Mouse (Mus musculus): ENCODE measurements at regions not wholly inside any gene's neighbourhood (a gene's known extent, or its start where the extent isn't known, plus 50 kb on each side); places are given as distances from the start of the nearest gene placed in this dataset.

GRCm38 (mm10) chr6:140147711-140148110 lies 106.5 kb upstream of the Plcz1 start:
- H3K27ac ChIP-seq, result no peak overlapping the region
- no peaks in the 10 kb centered on the region for H3K36me3 ChIP-seq
- no peak overlapping the region for H3K4me3 ChIP-seq
- WGBS, result 66% methylated on average over 6 of the region's 6 CpGs
- DNase-seq (ENCODE audit: low spot score), result no peak
- no peaks in the 10 kb centered on the region for H3K4me1 ChIP-seq
- no peaks in the 10 kb centered on the region for H3K9me3 ChIP-seq
- no peaks in the 10 kb centered on the region for H3K27me3 ChIP-seq (ENCODE audit: insufficient read depth, poor library complexity, severe bottlenecking)

GRCm38 (mm10) chr6:140133734-140134133 lies 92.5 kb upstream of the Plcz1 start:
- 78% methylated on average over 8 of the region's 8 CpGs for WGBS

GRCm38 (mm10) chr6:140126645-140127044 lies 85.4 kb upstream of the Plcz1 start:
- Histone ChIP-seq H3K9me3 (no peaks in the 10 kb centered on the region), H3K4me3 (no peak overlapping the region), H3K4me1 (no peaks in the 10 kb centered on the region), H3K36me3 (no peaks in the 10 kb centered on the region), H3K27me3 (ENCODE audit: insufficient read depth, poor library complexity, severe bottlenecking) (no peaks in the 10 kb centered on the region), H3K27ac (no peak overlapping the region)
- WGBS, result 82% methylated on average over 7 of the region's 7 CpGs
- DNase-seq (ENCODE audit: low spot score), result no peak

More at GRCm38 (mm10) chr6:140133734-140134133, 92.5 kb upstream of the Plcz1 start:
- H3K4me1 ChIP-seq, result no peaks in the 10 kb centered on the region
- H3K27me3 ChIP-seq (ENCODE audit: insufficient read depth, poor library complexity, severe bottlenecking), result no peaks in the 10 kb centered on the region
- no peak overlapping the region for H3K27ac ChIP-seq
- H3K9me3 ChIP-seq, result no peaks in the 10 kb centered on the region
- no peak overlapping the region for H3K4me3 ChIP-seq
- DNase-seq (ENCODE audit: low spot score), result no peak
- no peaks in the 10 kb centered on the region for H3K36me3 ChIP-seq

GRCm38 (mm10) chr6:140114024-140114423 lies 72.8 kb upstream of the Plcz1 start:
- Histone ChIP-seq H3K27ac (no peak overlapping the region), H3K4me3 (no peak overlapping the region), H3K9me3 (no peaks in the 10 kb centered on the region), H3K36me3 (no peaks in the 10 kb centered on the region), H3K27me3 (ENCODE audit: insufficient read depth, poor library complexity, severe bottlenecking) (no peaks in the 10 kb centered on the region), H3K4me1 (no peaks in the 10 kb centered on the region)
- 82% methylated on average over 2 of the region's 2 CpGs for WGBS
- DNase-seq (ENCODE audit: low spot score), result no peak

GRCm38 (mm10) chr6:140112054-140112453 lies 70.8 kb upstream of the Plcz1 start:
- Histone ChIP-seq H3K36me3 (no peaks in the 10 kb centered on the region), H3K9me3 (no peaks in the 10 kb centered on the region), H3K27ac (no peak overlapping the region), H3K4me3 (no peak overlapping the region), H3K27me3 (ENCODE audit: insufficient read depth, poor library complexity, severe bottlenecking) (no peaks in the 10 kb centered on the region), H3K4me1 (no peaks in the 10 kb centered on the region)
- DNase-seq (ENCODE audit: low spot score), result no peak
- 90% methylated on average over 10 of the region's 10 CpGs for WGBS

GRCm38 (mm10) chr6:140108083-140108482 lies 66.8 kb upstream of the Plcz1 start:
- H3K4me1 ChIP-seq, result no peaks in the 10 kb centered on the region
- no peaks in the 10 kb centered on the region for H3K27me3 ChIP-seq (ENCODE audit: insufficient read depth, poor library complexity, severe bottlenecking)
- H3K36me3 ChIP-seq, result no peaks in the 10 kb centered on the region
- H3K9me3 ChIP-seq, result no peaks in the 10 kb centered on the region
- no peak overlapping the region for H3K4me3 ChIP-seq
- H3K27ac ChIP-seq, result no peak overlapping the region
- DNase-seq (ENCODE audit: low spot score), result no peak
- WGBS, result 70% methylated on average over 8 of the region's 8 CpGs

- no peak overlapping the region for H3K4me3 ChIP-seq
- WGBS, result 77% methylated on average over 16 of the region's 16 CpGs
- no peak for DNase-seq (ENCODE audit: low spot score)
- H3K27ac ChIP-seq, result no peak overlapping the region
- H3K27me3 ChIP-seq (ENCODE audit: insufficient read depth, poor library complexity, severe bottlenecking), result no peaks in the 10 kb centered on the region
- H3K36me3 ChIP-seq, result no peaks in the 10 kb centered on the region
- no peaks in the 10 kb centered on the region for H3K4me1 ChIP-seq
- H3K9me3 ChIP-seq, result no peaks in the 10 kb centered on the region
These were observed 66.4 kb upstream of the Plcz1 start for GRCm38 (mm10) chr6:140107628-140108027.

GRCm38 (mm10) chr6:140106141-140106540 lies 64.9 kb upstream of the Plcz1 start:
- DNase-seq (ENCODE audit: low spot score), result no peak
- Histone ChIP-seq H3K36me3 (no peaks in the 10 kb centered on the region), H3K27me3 (ENCODE audit: insufficient read depth, poor library complexity, severe bottlenecking) (no peaks in the 10 kb centered on the region), H3K9me3 (no peaks in the 10 kb centered on the region), H3K4me1 (no peaks in the 10 kb centered on the region), H3K27ac (no peak overlapping the region), H3K4me3 (no peak overlapping the region)
- WGBS, result 83% methylated on average over 5 of the region's 5 CpGs

GRCm38 (mm10) chr6:140102043-140102442 lies 60.8 kb upstream of the Plcz1 start:
- WGBS, result 48% methylated on average over 6 of the region's 6 CpGs
- H3K36me3 ChIP-seq, result no peaks in the 10 kb centered on the region
- no peak for DNase-seq (ENCODE audit: low spot score)
- H3K27me3 ChIP-seq (ENCODE audit: insufficient read depth, poor library complexity, severe bottlenecking), result no peaks in the 10 kb centered on the region
- H3K4me1 ChIP-seq, result peaks cover 4% of the 10 kb centered on the region; the same call in 1 of the 2 replicates
- H3K27ac ChIP-seq, result no peak overlapping the region
- no peak overlapping the region for H3K4me3 ChIP-seq
- no peaks in the 10 kb centered on the region for H3K9me3 ChIP-seq

GRCm38 (mm10) chr6:140095416-140095815 lies 54.2 kb upstream of the Plcz1 start:
- 36% methylated on average over 10 of the region's 10 CpGs for WGBS
- peak; percentile 90 for DNase-seq (ENCODE audit: low spot score)
- no peaks in the 10 kb centered on the region for H3K27me3 ChIP-seq (ENCODE audit: insufficient read depth, poor library complexity, severe bottlenecking)
- peak overlapping the region; percentile 75 for H3K27ac ChIP-seq
- peaks cover 14% of the 10 kb centered on the region for H3K4me1 ChIP-seq
- 0 out of 2 replicates have a peak overlapping the region, but pooled peaks have one; percentile 5 for H3K4me3 ChIP-seq
- no peaks in the 10 kb centered on the region for H3K9me3 ChIP-seq
- H3K36me3 ChIP-seq, result no peaks in the 10 kb centered on the region

Data from heart, embryonic 10.5 days (tissue).